Mouse (Mus musculus) olfactory bulb, adult 2 months (tissue): ENCODE data around the gene Adgrv1.

Source experiments
- CTCF ChIP-seq: fragments of 200-500 bp; IDR thresholded peaks from 2 replicates; pipeline ENCODE4 v1.5.1; 2012; ENCODE audit warnings: low read depth, mild to moderate bottlenecking, low read length, moderate library complexity; ENCODE audit not compliant: insufficient read depth
- POLR2A ChIP-seq: fragments of 200-500 bp; IDR thresholded peaks from 2 replicates; pipeline ENCODE4 v1.6.1; 2012; ENCODE audit warnings: mild to moderate bottlenecking, low read depth, low read length, moderate library complexity; ENCODE audit not compliant: insufficient read depth

- TF ChIP-seq CTCF (no peak), POLR2A (no peak)
These were observed 54.3 kb downstream of the Adgrv1 start for GRCm38 (mm10) chr13:81578692-81579091.
